Mouse (Mus musculus) testis, postnatal 14 days (tissue): ENCODE data around the gene Hdc.
A peak's percentile ranks its signal among the peaks of the same experiment; 100 is the strongest.

Experiments used
- DNase-seq: peaks from one replicate; pipeline ENCODE4 v3.0.0; 2021; ENCODE audit warnings: low spot score

Gene Hdc

GRCm38 (mm10) chr2:126600533-126600932, 18.6 kb downstream of the Hdc start:
- no peak for DNase-seq

DNA sequence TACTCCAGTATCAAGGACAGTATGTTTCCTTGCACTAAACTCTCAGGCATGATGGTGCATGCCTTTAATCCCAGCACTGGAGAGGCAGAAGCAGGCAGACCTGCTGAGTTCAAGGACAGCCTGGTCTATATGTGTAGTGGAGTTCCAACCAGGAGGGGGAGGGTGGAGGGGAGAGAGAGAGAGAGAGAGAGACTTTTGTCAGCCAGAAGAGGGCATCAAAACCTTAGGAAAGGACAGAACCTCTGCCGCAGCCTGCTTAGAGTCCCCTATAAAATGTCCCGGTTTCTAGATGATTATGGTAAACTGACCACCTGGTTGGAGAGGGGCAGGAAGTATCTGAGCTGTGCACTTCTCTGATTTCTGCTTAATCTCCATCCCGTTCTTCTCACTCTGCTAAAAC, 20.1 kb downstream of the Hdc start:
- no peak for DNase-seq

DNA sequence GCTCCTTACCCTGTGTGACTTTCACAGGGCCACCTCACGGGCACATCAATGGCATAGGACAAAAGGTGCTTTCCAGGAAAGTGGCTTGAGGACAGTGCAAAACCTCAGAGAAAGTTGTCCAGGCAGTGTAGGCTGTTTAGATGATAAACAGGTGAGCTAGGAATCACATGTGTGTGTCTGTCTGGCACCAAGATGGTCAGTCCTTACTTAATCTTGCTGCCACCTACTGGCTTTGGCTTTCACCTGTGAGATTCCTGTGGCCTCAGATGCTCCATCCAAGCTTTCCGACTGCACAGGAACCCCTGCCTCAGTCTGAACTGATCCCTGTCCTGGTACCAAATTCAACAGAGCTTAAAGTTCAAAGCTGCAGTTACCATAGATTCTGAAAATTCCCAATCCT, 20.7 kb downstream of the Hdc start:
- no peak for DNase-seq

- no peak for DNase-seq
Measured at GRCm38 (mm10) chr2:126597279-126598241, 21.5 kb downstream of the Hdc start.

GRCm38 (mm10) chr2:126596347-126597072, 22.6 kb downstream of the Hdc start:
- DNase-seq, result peak; percentile 69

- no peak for DNase-seq
Measured at GRCm38 (mm10) chr2:126593831-126594610, 25.1 kb downstream of the Hdc start.

GRCm38 (mm10) chr2:126591304-126591703, 27.8 kb downstream of the Hdc start:
- DNase-seq, result no peak

DNA sequence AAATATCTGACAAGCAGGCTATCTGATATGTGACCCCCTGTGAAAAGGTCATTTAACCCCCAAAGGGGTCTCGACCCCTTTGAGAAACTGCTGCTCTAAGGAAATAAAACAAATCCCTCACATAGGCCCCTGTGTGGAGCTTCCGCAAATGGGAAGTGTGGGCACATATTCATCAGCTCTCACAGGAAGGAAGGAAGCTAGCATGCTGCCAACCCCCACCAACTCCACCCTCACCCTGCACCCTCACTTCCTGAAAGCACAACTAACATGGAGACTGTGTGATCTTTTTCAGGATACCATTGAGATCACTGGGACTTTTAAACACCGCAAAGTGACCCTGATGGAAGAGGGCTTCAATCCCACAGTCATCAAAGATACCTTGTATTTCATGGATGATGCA, 31.6 kb downstream of the Hdc start:
- DNase-seq, result no peak

DNA sequence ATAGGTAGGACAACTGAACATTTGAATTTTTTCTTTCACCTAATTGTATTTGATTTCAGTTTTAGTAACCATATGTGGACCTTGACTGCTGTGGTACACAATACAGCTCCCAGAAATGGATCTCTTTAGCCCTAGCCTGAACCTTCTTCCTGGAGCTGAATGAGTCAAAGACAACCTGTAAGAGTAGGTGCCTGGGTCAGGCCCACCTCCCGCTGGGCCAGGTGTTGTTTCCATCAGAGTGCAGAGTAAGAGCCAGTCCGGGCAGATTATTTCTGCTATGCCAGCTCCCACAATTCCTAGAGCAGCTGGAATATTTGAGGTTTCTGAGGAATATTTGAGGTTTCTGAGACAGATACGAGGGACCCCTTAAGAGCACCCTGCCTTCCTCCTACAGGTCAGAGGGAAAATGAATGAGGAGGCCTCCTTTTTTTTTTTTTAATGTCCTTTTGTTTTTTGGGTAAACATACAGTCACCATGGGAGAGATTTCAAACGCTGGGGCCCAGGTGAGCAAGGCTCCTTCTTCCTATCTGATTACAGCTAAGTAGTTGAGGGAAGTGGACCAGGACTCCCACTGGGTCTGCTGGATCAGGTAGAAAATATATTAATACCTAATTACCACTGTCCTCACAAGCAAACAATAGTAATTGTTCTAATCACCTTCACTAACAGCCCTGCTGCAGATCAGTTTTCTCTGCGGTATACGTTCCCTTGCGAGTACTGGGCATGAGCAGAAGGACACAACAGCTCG, 34.3 kb downstream of the Hdc start:
- DNase-seq, result no peak

DNA sequence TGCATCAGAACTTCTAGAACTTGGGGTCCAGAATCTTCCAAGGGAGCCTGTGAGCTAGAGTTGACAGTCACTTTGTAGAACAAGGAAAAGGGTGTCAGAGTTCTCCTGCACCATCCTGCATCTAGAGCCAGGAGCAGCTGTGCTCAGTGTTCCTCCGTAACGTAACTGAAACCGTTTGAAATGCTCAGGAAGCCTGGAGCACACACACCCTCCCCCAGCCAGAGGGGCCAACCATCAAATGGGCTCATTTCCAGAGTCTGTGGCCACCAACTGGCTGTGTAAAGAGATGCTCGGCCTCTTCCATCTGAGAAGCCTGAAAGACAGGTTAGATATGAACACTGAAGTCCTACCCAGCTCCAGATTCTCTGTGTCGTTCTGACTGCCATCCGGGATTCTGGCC, 35.1 kb downstream of the Hdc start:
- DNase-seq, result no peak

DNA sequence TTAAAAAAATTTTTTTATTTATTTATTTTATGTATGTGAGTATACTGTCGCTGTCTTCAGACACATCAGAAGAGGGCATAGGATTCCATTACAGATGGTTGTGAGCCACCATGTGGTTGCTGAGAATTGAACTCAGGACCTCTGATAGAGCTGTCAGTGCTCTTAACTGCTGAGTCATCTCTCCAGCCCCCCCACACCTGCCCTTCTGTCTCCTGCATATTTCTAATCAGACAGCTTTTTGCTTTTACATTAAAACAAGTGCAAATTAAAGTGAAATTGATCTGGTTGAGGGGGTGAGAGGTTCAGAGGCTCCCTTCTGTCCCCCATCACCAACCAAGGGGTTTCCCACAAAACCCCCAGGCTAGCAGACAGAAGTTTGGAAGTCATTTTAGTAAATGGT, 39.8 kb downstream of the Hdc start:
- no peak for DNase-seq

- DNase-seq, result no peak
Measured at GRCm38 (mm10) chr2:126577362-126577761, 41.7 kb downstream of the Hdc start.

- no peak for DNase-seq
Measured at GRCm38 (mm10) chr2:126575391-126576176, 43.5 kb downstream of the Hdc start.

DNA sequence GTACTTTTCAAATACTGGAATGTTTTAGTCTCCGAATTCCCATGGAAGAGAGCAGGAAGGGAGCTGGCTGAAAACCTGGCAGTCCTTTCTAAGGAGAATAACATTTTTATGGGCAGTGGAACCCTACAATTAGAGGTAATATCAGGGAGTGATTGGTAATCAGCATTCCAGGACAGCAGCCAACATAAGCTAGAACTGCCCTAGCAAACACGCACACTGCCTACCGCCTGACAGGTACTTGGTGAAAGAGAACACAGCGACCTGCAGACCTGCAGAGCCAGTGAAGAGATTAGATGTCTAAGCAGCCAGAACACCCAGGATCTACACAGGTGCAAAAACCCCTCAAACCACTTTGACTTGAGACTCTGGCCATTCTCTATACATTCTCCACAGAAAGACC, 46.4 kb downstream of the Hdc start:
- DNase-seq, result no peak

DNA sequence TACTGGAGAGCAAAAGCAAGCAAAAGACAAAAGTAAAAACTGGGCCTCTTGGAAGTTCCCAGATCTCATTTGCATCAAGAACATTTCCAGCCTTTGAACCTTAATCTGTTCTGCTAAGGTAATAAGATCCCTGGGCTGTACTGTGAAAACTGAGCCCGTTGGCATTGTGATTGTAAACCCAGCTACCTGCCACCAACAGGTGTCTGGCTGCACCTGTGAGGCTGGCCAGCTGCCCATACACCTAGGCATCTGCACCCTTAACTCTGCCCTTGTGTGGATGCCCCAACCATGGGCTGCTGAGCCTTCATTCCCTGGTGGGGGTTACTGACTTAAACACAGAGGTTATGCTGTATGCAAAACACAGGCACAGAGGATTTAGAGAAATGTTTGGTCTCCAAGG, 46.9 kb downstream of the Hdc start:
- DNase-seq, result no peak

GRCm38 (mm10) chr2:126563411-126564105, 55.5 kb downstream of the Hdc start:
- DNase-seq, result no peak

- DNase-seq, result no peak
Measured at GRCm38 (mm10) chr2:126560094-126560493, 59.0 kb downstream of the Hdc start.

DNA sequence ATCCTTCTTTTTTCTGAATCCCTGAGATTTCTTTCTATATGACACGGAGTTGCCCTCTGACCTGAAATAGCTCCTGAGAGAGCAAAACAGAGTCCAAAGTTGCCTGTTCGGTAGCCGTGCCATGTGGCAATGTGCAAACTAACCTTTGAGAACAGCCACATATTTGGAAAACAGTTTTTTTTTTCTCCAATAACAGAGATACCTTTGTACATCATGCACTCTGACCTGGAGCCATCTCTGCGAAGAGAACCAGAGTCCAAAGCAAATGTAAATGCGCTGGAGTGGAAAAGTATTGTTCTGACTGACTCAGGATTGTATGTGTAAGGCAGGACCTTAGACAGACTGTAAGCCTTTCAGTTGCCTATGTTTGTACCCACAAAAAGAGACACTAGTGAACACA, 63.6 kb downstream of the Hdc start:
- no peak for DNase-seq

GRCm38 (mm10) chr2:126553291-126553639, 65.8 kb downstream of the Hdc start:
- DNase-seq, result no peak
